Mouse (Mus musculus) colon, adult 2 months (tissue): Measurements from ENCODE around the gene Casq2. TPM values are rescaled to one million over a fixed set of nuclear protein-coding genes. Genes with fewer than 3 reads are reported as not detected.

Experiments used
- polyA plus RNA-seq: library from polyadenylated mRNA; depleted of rRNA; stranded (reverse); fragments of >200 nt; gene quantifications from 2 replicates; pipeline ENCODE4 v1.2.3, GENCODE M21; 2012; rRNA removed

The Casq2 gene
- 2.0 and 2.9 TPM in 2 replicates for polyA plus RNA-seq

GRCm38 (mm10) chr3:102086283-102086682 lies at the start of gene Casq2:
Casq2 (plus strand) TSS chr3:102086415.

Other genes with a start within 250 kb of the Casq2 start
- gene Mab21l3, start 237.5 kb upstream of the Casq2 start, polyA plus RNA-seq, result 0.23 and 0.28 TPM in 2 replicates
- gene Slc22a15, start 162.0 kb upstream of the Casq2 start, polyA plus RNA-seq, result 12.6 and 15.8 TPM in 2 replicates
- gene Nhlh2, start 76.3 kb upstream of the Casq2 start, polyA plus RNA-seq, result not detected in 2 replicates
- 25.8 and 27.3 TPM in 2 replicates for gene Vangl1, start 118.3 kb downstream of the Casq2 start, polyA plus RNA-seq